26 mouse cellular contexts compared by ENCODE assay signal in genomic region chr1:164368152-164368551, GRCm38 (mm10).
"Had no signal": no experiment of that assay in that cellular context is flagged by ENCODE, and none has a peak within 500 bp of the region (broad histone marks: within the 10 kb centered on the region; RNA-seq: fewer than 3 reads in every experiment).

No protein-coding gene starts in this region.

- H3K9ac ChIP-seq: hindbrain, embryonic 12.5 days; hindbrain, embryonic 14.5 days; intestine, embryonic 15.5 days; limb, embryonic 12.5 days; liver, embryonic 13.5 days; liver, embryonic 15.5 days; liver, postnatal 0 days had no signal

- ATAC-seq: hindbrain, embryonic 16.5 days; inflammation-experienced regulatory T-cells, adult 6 months; intestine, embryonic 15.5 days; intestine, postnatal 0 days; liver, postnatal 0 days had no signal

- H3K27me3 ChIP-seq: hindbrain, embryonic 12.5 days; intestine, embryonic 15.5 days; limb, embryonic 12.5 days; liver, embryonic 13.5 days; liver, embryonic 15.5 days had no signal

- H3K9me3 ChIP-seq: hindbrain, embryonic 10.5 days; hindbrain, embryonic 12.5 days; intestine, embryonic 15.5 days; limb, embryonic 10.5 days; limb, embryonic 12.5 days; liver, embryonic 13.5 days; liver, embryonic 15.5 days had no signal

- DNase-seq: gastrocnemius, adult 2 months; gastrocnemius, postnatal 10 days; gastrocnemius, postnatal 25 days; heart, postnatal 4 days; kidney, adult 18-20 months; kidney, adult 8-10 months; kidney, postnatal 10 days; kidney, postnatal 25 days; kidney, postnatal 4 days; liver; liver, embryonic 13.5 days; liver, postnatal 0 days had no signal

- H3K4me2 ChIP-seq: heart, embryonic 11.5 days; hindbrain, embryonic 12.5 days; hindbrain, embryonic 14.5 days; intestine, embryonic 15.5 days; limb, embryonic 12.5 days; liver, embryonic 11.5 days; liver, embryonic 13.5 days; liver, embryonic 15.5 days had no signal

- H3K27ac ChIP-seq: gastrocnemius, adult 2 months; hindbrain, embryonic 10.5 days; hindbrain, embryonic 12.5 days; hindbrain, embryonic 14.5 days; intestine, embryonic 15.5 days; layer of hippocampus, adult 2 months; left cerebral cortex, adult 2 months; limb, embryonic 10.5 days; limb, embryonic 12.5 days; liver, embryonic 13.5 days; liver, embryonic 15.5 days had no signal

- H3K4me3 ChIP-seq: gastrocnemius, adult 2 months; hindbrain, embryonic 10.5 days; hindbrain, embryonic 12.5 days; intestine, embryonic 15.5 days; layer of hippocampus, adult 2 months; left cerebral cortex, adult 2 months; limb, embryonic 10.5 days; limb, embryonic 12.5 days; liver, embryonic 13.5 days; liver, embryonic 15.5 days had no signal

- H3K4me1 ChIP-seq: hindbrain, embryonic 10.5 days; hindbrain, embryonic 12.5 days; intestine, embryonic 15.5 days; limb, embryonic 10.5 days; liver, embryonic 13.5 days; liver, embryonic 15.5 days had no signal

- H3K36me3 ChIP-seq: intestine, embryonic 15.5 days; liver, embryonic 13.5 days; liver, embryonic 15.5 days had no signal
